17 mouse cellular contexts compared by ENCODE assay signal in genomic region chrX:13494892-13495703, GRCm38 (mm10). TPM values are rescaled to one million over a fixed set of nuclear protein-coding genes. Genes with fewer than 3 reads are reported as not detected.
DNase-seq lines count a peak whose midpoint lies in the region; ATAC-seq and TF ChIP-seq lines count a peak whose summit lies in the region.
"Had no signal": no experiment of that assay in that cellular context is flagged by ENCODE, and none has a peak within 500 bp of the region (broad histone marks: within the 10 kb centered on the region; RNA-seq: fewer than 3 reads in every experiment).

No protein-coding gene starts in this region.

- WGBS in limb, embryonic 13.5 days = 75% methylated on average over 8 of the region's 8 CpGs
- 86% methylated on average over 8 of the region's 8 CpGs for WGBS in limb, embryonic 10.5 days
- 68% methylated on average over 8 of the region's 8 CpGs for WGBS in limb, embryonic 15.5 days

- no peak overlapping the region for H3K4me2 ChIP-seq in limb, embryonic 13.5 days (replicated peaks)
- H3K4me2 ChIP-seq in limb, embryonic 15.5 days = no peak overlapping the region
- H3K4me2 ChIP-seq in myocyte (ENCODE audit: low read depth) = peak overlapping the region; percentile 60
- H3K4me2 ChIP-seq: embryonic facial prominence, embryonic 12.5 days; forebrain, embryonic 15.5 days; hindbrain, embryonic 13.5 days; neural tube, embryonic 12.5 days had no signal

- H3K4me1 ChIP-seq in limb, embryonic 13.5 days = no peaks in the 10 kb centered on the region
- no peaks in the 10 kb centered on the region for H3K4me1 ChIP-seq in limb, embryonic 10.5 days
- H3K4me1 ChIP-seq in limb, embryonic 15.5 days = no peaks in the 10 kb centered on the region
- H3K4me1 ChIP-seq: embryonic facial prominence, embryonic 12.5 days; forebrain, embryonic 15.5 days; hindbrain, embryonic 13.5 days; neural tube, embryonic 12.5 days had no signal

- H3K27ac ChIP-seq in limb, embryonic 13.5 days = 0 out of 2 replicates have a peak overlapping the region, but pooled peaks have one; percentile 15
- H3K27ac ChIP-seq in limb, embryonic 10.5 days = no peak overlapping the region
- H3K27ac ChIP-seq in limb, embryonic 15.5 days = peak overlapping the region; percentile 69
- H3K27ac ChIP-seq: embryonic facial prominence, embryonic 12.5 days; forebrain, embryonic 15.5 days; hindbrain, embryonic 13.5 days; neural tube, embryonic 12.5 days had no signal

- H3K27me3 ChIP-seq in limb, embryonic 13.5 days = no peaks in the 10 kb centered on the region
- H3K27me3 ChIP-seq in limb, embryonic 10.5 days (ENCODE audit: low read depth, poor library complexity, severe bottlenecking) = peaks cover 66% of the 10 kb centered on the region
- peaks cover 3% of the 10 kb centered on the region for H3K27me3 ChIP-seq in limb, embryonic 15.5 days
- no peaks in the 10 kb centered on the region for H3K27me3 ChIP-seq in myocyte (ENCODE audit: control insufficient read depth, insufficient read depth, insufficient read length)
- H3K27me3 ChIP-seq: embryonic facial prominence, embryonic 12.5 days; forebrain, embryonic 15.5 days; neural tube, embryonic 12.5 days had no signal

- TF ChIP-seq POLR2A in myocyte (IDR thresholded peaks at IDR 0.05; ENCODE audit: insufficient read length, low read depth) = no peak

- no peaks in the 10 kb centered on the region for H3K36me3 ChIP-seq in limb, embryonic 13.5 days
- no peaks in the 10 kb centered on the region for H3K36me3 ChIP-seq in limb, embryonic 10.5 days
- H3K36me3 ChIP-seq in limb, embryonic 15.5 days = no peaks in the 10 kb centered on the region
- H3K36me3 ChIP-seq in myocyte (ENCODE audit: control insufficient read depth, insufficient read depth) = no peaks in the 10 kb centered on the region
- H3K36me3 ChIP-seq: embryonic facial prominence, embryonic 12.5 days; forebrain, embryonic 15.5 days; hindbrain, embryonic 13.5 days; neural tube, embryonic 12.5 days had no signal

- no peaks in the 10 kb centered on the region for H3K9me3 ChIP-seq in limb, embryonic 13.5 days
- no peaks in the 10 kb centered on the region for H3K9me3 ChIP-seq in limb, embryonic 10.5 days (replicated peaks)
- no peaks in the 10 kb centered on the region for H3K9me3 ChIP-seq in limb, embryonic 15.5 days
- H3K9me3 ChIP-seq: embryonic facial prominence, embryonic 12.5 days; forebrain, embryonic 15.5 days; hindbrain, embryonic 13.5 days; neural tube, embryonic 12.5 days had no signal

- no peak for ATAC-seq in limb, embryonic 13.5 days (ENCODE audit: low FRiP score, low read depth)
- no peak for ATAC-seq in limb, embryonic 15.5 days (ENCODE audit: insufficient number of reproducible peaks, low FRiP score, low TSS enrichment, low read depth)
- ATAC-seq: forebrain, embryonic 15.5 days had no signal

- no peak overlapping the region for H3K9ac ChIP-seq in limb, embryonic 13.5 days
- no peak overlapping the region for H3K9ac ChIP-seq in limb, embryonic 15.5 days
- H3K9ac ChIP-seq: embryonic facial prominence, embryonic 12.5 days; forebrain, embryonic 15.5 days; hindbrain, embryonic 13.5 days; neural tube, embryonic 12.5 days had no signal

- DNase-seq in adrenal gland, postnatal 10 days = peak; percentile 21
- no peak for DNase-seq in adrenal gland, postnatal 4 days (ENCODE audit: low spot score in 2 of 2)
- no peak for DNase-seq in limb, embryonic 10.5 days (ENCODE audit: low spot score)
- DNase-seq in testis, postnatal 10 days (ENCODE audit: low spot score) = no peak
- no peak for DNase-seq in thymus, postnatal 0 days (ENCODE audit: low spot score)
- DNase-seq: cerebellum, postnatal 10 days; kidney, adult 18-20 months; midbrain, embryonic 14.5 days; spleen, adult 18-20 months had no signal

- no peak overlapping the region for H3ac ChIP-seq in myocyte (ENCODE audit: control insufficient read depth, insufficient read length)

- no peaks in the 10 kb centered on the region for H3K79me2 ChIP-seq in myocyte (ENCODE audit: control insufficient read depth, insufficient read depth)

- no peak overlapping the region for H3K4me3 ChIP-seq in limb, embryonic 13.5 days
- H3K4me3 ChIP-seq in limb, embryonic 10.5 days = no peak overlapping the region
- no peak overlapping the region for H3K4me3 ChIP-seq in limb, embryonic 15.5 days
- no peak overlapping the region for H3K4me3 ChIP-seq in myocyte
- H3K4me3 ChIP-seq: embryonic facial prominence, embryonic 12.5 days; forebrain, embryonic 15.5 days; hindbrain, embryonic 13.5 days; neural tube, embryonic 12.5 days had no signal

TF ChIP-seq in myocyte, 11 proteins besides CTCF, POLR2A, EP300 and RAD21:
- TF ChIP-seq POLR2AphosphoS2 (IDR thresholded peaks at IDR 0.05; ENCODE audit: insufficient read length, low read depth) = no peak
- no peak for TF ChIP-seq SRF (IDR thresholded peaks at IDR 0.05; ENCODE audit: control insufficient read depth, insufficient read length, low read depth)
- TF ChIP-seq E2F4 (IDR thresholded peaks at IDR 0.05; ENCODE audit: insufficient read depth) = no peak
- TF ChIP-seq TCF12 (IDR thresholded peaks at IDR 0.05; ENCODE audit: insufficient read depth, poor library complexity, severe bottlenecking) = peak; percentile 43
- TF ChIP-seq USF1 (IDR thresholded peaks at IDR 0.05; ENCODE audit: low read depth) = no peak
- peak in 2 of 3 experiments; percentile 58 to 78 for TF ChIP-seq MYOD1 (IDR thresholded peaks at IDR 0.05; ENCODE audit: control insufficient read depth in 1 of 3, insufficient read length in 2 of 3, low read depth in 2 of 3)
- peak in 1 of 3 experiments; percentile 73 for TF ChIP-seq MYOG (IDR thresholded peaks at IDR 0.05; ENCODE audit: control insufficient read depth in 1 of 3, insufficient read depth in 1 of 3, insufficient read length in 2 of 3, low read depth in 2 of 3)

RNA-seq across cellular contexts. Expression of gene Nyx, which starts 29.2 kb away (rescaled TPM):
- under 1 TPM; 0.15 to 0.21 TPM for total RNA-seq in adrenal gland, postnatal 10 days (2021)
- under 1 TPM; 0.22 to 0.25 TPM for total RNA-seq in adrenal gland, postnatal 4 days (2021)
- 0.06 and 0.10 TPM in 2 replicates for polyA plus RNA-seq in limb, embryonic 13.5 days (2015; fragmentation: Nextera tagmentation; extraction: Ambion mirVana)
- 0.04 and 0.08 TPM in 2 replicates for polyA plus RNA-seq in limb, embryonic 10.5 days (2016; fragmentation: Nextera tagmentation; extraction: Ambion mirVana)
- polyA plus RNA-seq in limb, embryonic 15.5 days (2015; fragmentation: Nextera tagmentation; extraction: Ambion mirVana) = 0.04 and 0.07 TPM in 2 replicates
- 0.01 TPM for polyA plus RNA-seq in myocyte (2012; fragmentation: generic; extraction: Trizol)
- polyA plus RNA-seq in thymus, postnatal 0 days (2015; fragmentation: Nextera tagmentation; extraction: Ambion mirVana) = 0.05 and 0.10 TPM in 2 replicates
- total RNA-seq: granulocyte monocyte progenitor cell, adult 5-6 weeks had no signal
